Mouse (Mus musculus): Measurements from ENCODE around the gene Dctd. TPM values are rescaled to one million over a fixed set of nuclear protein-coding genes. Genes with fewer than 3 reads are reported as not detected.

The Dctd gene
- 41.1 and 41.7 TPM in 2 replicates for polyA plus RNA-seq (2014; fragmentation: Nextera tagmentation; extraction: Ambion mirVana)

DNA sequence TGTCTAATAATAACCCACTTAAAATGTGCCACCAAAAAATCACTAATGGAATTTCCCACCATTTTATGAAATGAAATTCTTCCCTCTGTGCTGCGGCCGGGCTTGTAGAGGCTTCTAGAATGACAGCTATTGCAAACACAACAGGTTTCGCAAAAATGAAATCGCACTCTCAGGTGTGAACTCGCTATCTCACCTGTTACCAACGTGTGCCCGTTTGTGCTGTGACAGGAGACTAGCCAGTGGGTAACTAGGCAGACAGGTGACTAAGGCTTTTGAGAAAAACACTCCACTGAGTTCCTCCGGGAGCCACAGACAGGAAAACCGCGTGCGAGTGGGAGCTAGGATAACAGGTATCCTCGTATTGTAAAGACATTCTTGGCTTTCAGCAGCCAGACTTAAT lies at the start of gene Dctd:
Dctd (plus strand) TSS at position 301 of the 400 bp plus-strand sequence.
- 84% methylated on average over 12 of the region's 12 CpGs for WGBS

GRCm38 (mm10) chr8:48053611-48054010 lies 45.3 kb upstream of the Dctd start:
- no peak overlapping the region for H3K4me2 ChIP-seq
- DNase-seq (ENCODE audit: low spot score) = no peak
- H3K9me3 ChIP-seq (ENCODE audit: control insufficient read depth, low read length) = no peaks in the 10 kb centered on the region
- no peaks in the 10 kb centered on the region for H3K27me3 ChIP-seq (replicated peaks; ENCODE audit: control insufficient read depth, insufficient read depth, low read length)
- H3K27ac ChIP-seq (ENCODE audit: low read depth, low read length) = no peak overlapping the region
- 82% methylated on average over 5 of the region's 5 CpGs for WGBS
- H3K36me3 ChIP-seq (ENCODE audit: control insufficient read depth, insufficient read depth, low read length) = no peaks in the 10 kb centered on the region
- ATAC-seq (replicated peaks; ENCODE audit: low FRiP score) = no peak
- H3K9ac ChIP-seq (ENCODE audit: low read depth, low read length) = no peak overlapping the region
- no peak overlapping the region for H3K4me3 ChIP-seq (ENCODE audit: low read depth, low read length)
- H3K4me1 ChIP-seq (replicated peaks; ENCODE audit: control insufficient read depth, insufficient read depth, low read length) = no peaks in the 10 kb centered on the region

More for the DNA sequence above, at the start of gene Dctd:
- H3K27me3 ChIP-seq (replicated peaks; ENCODE audit: control insufficient read depth, insufficient read depth, low read length) = no peaks in the 10 kb centered on the region
- H3K4me1 ChIP-seq (replicated peaks; ENCODE audit: control insufficient read depth, insufficient read depth, low read length) = no peaks in the 10 kb centered on the region
- H3K4me2 ChIP-seq = no peak within 1 kb of the TSS
- H3K4me3 ChIP-seq (ENCODE audit: low read depth, low read length) = no peak within 1 kb of the TSS
- H3K9me3 ChIP-seq (ENCODE audit: control insufficient read depth, low read length) = no peaks in the 10 kb centered on the region
- DNase-seq (ENCODE audit: low spot score) (no peak), ATAC-seq (replicated peaks; ENCODE audit: low FRiP score) (no peak)
- H3K27ac ChIP-seq (ENCODE audit: low read depth, low read length) = no peak within 1 kb of the TSS
- no peak within 1 kb of the TSS for H3K9ac ChIP-seq (ENCODE audit: low read depth, low read length)
- no peaks in the 10 kb centered on the region for H3K36me3 ChIP-seq (ENCODE audit: control insufficient read depth, insufficient read depth, low read length)

GRCm38 (mm10) chr8:48063526-48064072 lies 35.3 kb upstream of the Dctd start:
- no peak overlapping the region for H3K4me2 ChIP-seq
- H3K4me3 ChIP-seq (ENCODE audit: low read depth, low read length) = no peak overlapping the region
- H3K9me3 ChIP-seq (ENCODE audit: control insufficient read depth, low read length) = no peaks in the 10 kb centered on the region
- no peaks in the 10 kb centered on the region for H3K4me1 ChIP-seq (replicated peaks; ENCODE audit: control insufficient read depth, insufficient read depth, low read length)
- H3K27me3 ChIP-seq (replicated peaks; ENCODE audit: control insufficient read depth, insufficient read depth, low read length) = no peaks in the 10 kb centered on the region
- ATAC-seq (replicated peaks; ENCODE audit: low FRiP score) (no peak), DNase-seq (ENCODE audit: low spot score) (no peak)
- WGBS = 83% methylated on average over 5 of the region's 5 CpGs
- no peaks in the 10 kb centered on the region for H3K36me3 ChIP-seq (ENCODE audit: control insufficient read depth, insufficient read depth, low read length)
- H3K9ac ChIP-seq (ENCODE audit: low read depth, low read length) = no peak overlapping the region
- no peak overlapping the region for H3K27ac ChIP-seq (ENCODE audit: low read depth, low read length)

GRCm38 (mm10) chr8:48074149-48074548 lies 24.7 kb upstream of the Dctd start:
- Histone ChIP-seq H3K4me2 (no peak overlapping the region), H3K9ac (ENCODE audit: low read depth, low read length) (no peak overlapping the region), H3K36me3 (ENCODE audit: control insufficient read depth, insufficient read depth, low read length) (no peaks in the 10 kb centered on the region), H3K9me3 (ENCODE audit: control insufficient read depth, low read length) (no peaks in the 10 kb centered on the region), H3K4me3 (ENCODE audit: low read depth, low read length) (no peak overlapping the region), H3K27me3 (replicated peaks; ENCODE audit: control insufficient read depth, insufficient read depth, low read length) (no peaks in the 10 kb centered on the region), H3K27ac (ENCODE audit: low read depth, low read length) (no peak overlapping the region), H3K4me1 (replicated peaks; ENCODE audit: control insufficient read depth, insufficient read depth, low read length) (no peaks in the 10 kb centered on the region)
- ATAC-seq (replicated peaks; ENCODE audit: low FRiP score) = no peak
- DNase-seq (ENCODE audit: low spot score) = no peak
- 77% methylated on average over 2 of the region's 2 CpGs for WGBS

DNA sequence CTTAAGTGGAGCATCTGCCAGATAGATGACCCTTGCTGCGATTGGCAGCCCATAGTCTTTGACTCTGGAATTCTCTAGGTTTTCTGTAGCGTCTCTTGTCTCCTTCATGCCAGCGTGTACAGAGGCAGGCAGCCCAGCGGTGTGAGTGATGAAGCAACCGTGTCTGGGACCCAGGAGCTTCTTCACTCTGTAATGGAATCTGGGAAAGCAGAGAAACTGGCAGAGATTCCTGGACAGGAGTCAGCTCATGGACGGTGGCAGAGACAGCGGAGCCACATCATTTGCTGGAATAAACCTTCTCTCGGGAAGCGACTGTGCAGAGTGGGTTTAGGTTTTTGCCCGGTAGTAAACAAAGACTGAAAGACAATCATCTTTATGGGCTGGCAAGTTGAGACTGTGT lies 16.5 kb upstream of the Dctd start:
- H3K4me1 ChIP-seq (replicated peaks; ENCODE audit: control insufficient read depth, insufficient read depth, low read length) = no peaks in the 10 kb centered on the region
- H3K27ac ChIP-seq (ENCODE audit: low read depth, low read length) = no peak overlapping the region
- no peaks in the 10 kb centered on the region for H3K36me3 ChIP-seq (ENCODE audit: control insufficient read depth, insufficient read depth, low read length)
- H3K9me3 ChIP-seq (ENCODE audit: control insufficient read depth, low read length) = no peaks in the 10 kb centered on the region
- H3K4me2 ChIP-seq = no peak overlapping the region
- no peak overlapping the region for H3K4me3 ChIP-seq (ENCODE audit: low read depth, low read length)
- ATAC-seq (replicated peaks; ENCODE audit: low FRiP score) = no peak
- DNase-seq (ENCODE audit: low spot score) = no peak
- whole genome bisulfite sequencing = 77% methylated on average over 10 of the region's 10 CpGs
- no peaks in the 10 kb centered on the region for H3K27me3 ChIP-seq (replicated peaks; ENCODE audit: control insufficient read depth, insufficient read depth, low read length)
- no peak overlapping the region for H3K9ac ChIP-seq (ENCODE audit: low read depth, low read length)

- Histone ChIP-seq H3K9ac (ENCODE audit: low read depth, low read length) (no peak overlapping the region), H3K4me2 (no peak overlapping the region), H3K27me3 (replicated peaks; ENCODE audit: control insufficient read depth, insufficient read depth, low read length) (no peaks in the 10 kb centered on the region), H3K9me3 (ENCODE audit: control insufficient read depth, low read length) (no peaks in the 10 kb centered on the region), H3K4me1 (replicated peaks; ENCODE audit: control insufficient read depth, insufficient read depth, low read length) (no peaks in the 10 kb centered on the region), H3K27ac (ENCODE audit: low read depth, low read length) (no peak overlapping the region), H3K36me3 (ENCODE audit: control insufficient read depth, insufficient read depth, low read length) (no peaks in the 10 kb centered on the region), H3K4me3 (ENCODE audit: low read depth, low read length) (no peak overlapping the region)
- ATAC-seq (replicated peaks; ENCODE audit: low FRiP score) = no peak
- 82% methylated on average over 8 of the region's 8 CpGs for WGBS
- no peak for DNase-seq (ENCODE audit: low spot score)
These were observed 8.2 kb upstream of the Dctd start for GRCm38 (mm10) chr8:48090661-48091060.

DNA sequence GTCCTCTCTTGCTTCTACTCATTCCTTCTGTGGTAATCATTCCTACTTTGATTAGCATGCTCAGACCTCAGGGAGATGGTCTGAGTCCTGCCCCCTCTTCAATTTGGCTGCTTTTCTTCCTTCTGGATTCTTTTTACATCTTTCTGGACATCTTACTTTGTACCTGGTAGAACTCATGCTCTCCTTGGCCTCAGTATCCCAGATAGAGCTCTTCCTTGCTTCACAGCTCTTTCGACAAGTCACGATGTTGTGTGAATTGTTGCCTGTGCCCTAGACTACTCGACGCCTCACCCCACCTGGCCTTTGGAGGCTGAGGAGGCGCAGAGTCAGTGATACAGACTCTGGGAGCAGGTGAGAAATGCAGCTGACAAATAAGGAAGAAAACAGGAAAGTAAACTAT lies 3.5 kb upstream of the Dctd start:
- no peak overlapping the region for H3K9ac ChIP-seq (ENCODE audit: low read depth, low read length)
- H3K4me3 ChIP-seq (ENCODE audit: low read depth, low read length) = no peak overlapping the region
- H3K4me2 ChIP-seq = no peak overlapping the region
- H3K27ac ChIP-seq (ENCODE audit: low read depth, low read length) = no peak overlapping the region
- no peaks in the 10 kb centered on the region for H3K9me3 ChIP-seq (ENCODE audit: control insufficient read depth, low read length)
- WGBS = 77% methylated on average over 5 of the region's 5 CpGs
- H3K4me1 ChIP-seq (replicated peaks; ENCODE audit: control insufficient read depth, insufficient read depth, low read length) = no peaks in the 10 kb centered on the region
- H3K27me3 ChIP-seq (replicated peaks; ENCODE audit: control insufficient read depth, insufficient read depth, low read length) = no peaks in the 10 kb centered on the region
- ATAC-seq (replicated peaks; ENCODE audit: low FRiP score) (no peak), DNase-seq (ENCODE audit: low spot score) (no peak)
- no peaks in the 10 kb centered on the region for H3K36me3 ChIP-seq (ENCODE audit: control insufficient read depth, insufficient read depth, low read length)

DNA sequence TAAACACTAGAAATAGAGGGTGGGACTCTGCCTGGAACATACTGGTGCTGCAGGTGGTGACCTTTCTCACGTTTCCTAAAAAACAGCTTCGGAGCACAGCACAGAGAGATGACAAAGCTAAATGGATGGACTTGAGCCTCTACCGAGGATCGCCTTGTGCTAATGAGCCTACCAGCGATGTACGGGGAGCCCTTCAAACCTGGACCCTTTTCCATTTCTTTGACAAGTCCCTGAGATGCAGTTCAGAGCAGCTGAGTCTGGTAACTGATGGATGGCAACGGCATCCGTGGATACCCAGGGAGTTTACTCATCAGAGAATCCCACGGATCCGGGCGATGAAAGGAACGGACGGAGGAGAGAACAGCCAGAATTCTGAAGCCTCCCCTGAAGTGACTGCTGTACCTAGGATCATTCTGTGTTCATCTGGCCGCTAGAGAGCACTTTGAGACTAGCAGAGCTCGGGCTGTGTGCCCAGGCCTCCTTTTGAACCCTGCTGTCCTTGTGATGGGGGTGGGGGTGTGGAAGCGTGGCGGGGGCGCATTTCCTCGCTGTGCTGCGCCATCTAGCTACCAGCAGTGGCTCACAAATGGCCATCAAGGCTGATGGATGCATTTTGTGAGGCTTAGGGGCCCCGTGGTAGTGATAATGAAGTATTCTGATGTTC lies 1.6 kb upstream of the Dctd start:
- Histone ChIP-seq H3K36me3 (ENCODE audit: control insufficient read depth, insufficient read depth, low read length) (no peaks in the 10 kb centered on the region), H3K27ac (ENCODE audit: low read depth, low read length) (no peak overlapping the region), H3K4me3 (ENCODE audit: low read depth, low read length) (no peak overlapping the region; the same call in 1 of the 2 replicates), H3K27me3 (replicated peaks; ENCODE audit: control insufficient read depth, insufficient read depth, low read length) (no peaks in the 10 kb centered on the region), H3K9me3 (ENCODE audit: control insufficient read depth, low read length) (no peaks in the 10 kb centered on the region), H3K4me2 (peak overlapping the region; percentile 49), H3K4me1 (replicated peaks; ENCODE audit: control insufficient read depth, insufficient read depth, low read length) (no peaks in the 10 kb centered on the region), H3K9ac (ENCODE audit: low read depth, low read length) (no peak overlapping the region)
- ATAC-seq (replicated peaks; ENCODE audit: low FRiP score) (peak; percentile 34; the same call in 1 of the 2 replicates), DNase-seq (ENCODE audit: low spot score) (peak; percentile 42)
- 18% methylated on average over 21 of the region's 21 CpGs for WGBS

GRCm38 (mm10) chr8:48098081-48098639 lies 732 bp upstream of the Dctd start:
- WGBS = 69% methylated on average over 13 of the region's 13 CpGs
- Histone ChIP-seq H3K9me3 (ENCODE audit: control insufficient read depth, low read length) (no peaks in the 10 kb centered on the region), H3K4me2 (no peak overlapping the region), H3K4me3 (ENCODE audit: low read depth, low read length) (no peak overlapping the region), H3K4me1 (replicated peaks; ENCODE audit: control insufficient read depth, insufficient read depth, low read length) (no peaks in the 10 kb centered on the region), H3K27me3 (replicated peaks; ENCODE audit: control insufficient read depth, insufficient read depth, low read length) (no peaks in the 10 kb centered on the region), H3K9ac (ENCODE audit: low read depth, low read length) (no peak overlapping the region), H3K27ac (ENCODE audit: low read depth, low read length) (no peak overlapping the region), H3K36me3 (ENCODE audit: control insufficient read depth, insufficient read depth, low read length) (no peaks in the 10 kb centered on the region)
- no peak for DNase-seq (ENCODE audit: low spot score)
- ATAC-seq (replicated peaks; ENCODE audit: low FRiP score) = no peak
